Mouse (Mus musculus) lung, postnatal 4 days (tissue): ENCODE data around the gene Rnf223.
"Not testable (repeated sequence)": the region's sequence is repeated elsewhere in the genome, so short reads cannot be mapped to it uniquely, and the experiment has no call there.

ENCODE experiments used
- DNase-seq, 2 experiments: peaks; one replicate each; pipeline ENCODE4 v3.0.0; 2021

Gene Rnf223

GRCm38 (mm10) chr4:156130940-156131339 lies 627 bp downstream of the Rnf223 start:
- DNase-seq: no peak

- no peak for DNase-seq
These were observed 3.0 kb downstream of the Rnf223 start for GRCm38 (mm10) chr4:156133334-156133733.

- no peak for DNase-seq
These were observed 3.8 kb downstream of the Rnf223 start for GRCm38 (mm10) chr4:156133943-156134605.

- no peak for DNase-seq
These were observed 4.8 kb downstream of the Rnf223 start for GRCm38 (mm10) chr4:156135112-156135511.

GRCm38 (mm10) chr4:156135801-156136200 lies 5.5 kb downstream of the Rnf223 start:
- no peak for DNase-seq

- DNase-seq: no peak
These were observed 6.2 kb downstream of the Rnf223 start for GRCm38 (mm10) chr4:156136285-156137100.

GRCm38 (mm10) chr4:156150887-156151286 lies 20.6 kb downstream of the Rnf223 start:
- DNase-seq: not testable (repeated sequence)

GRCm38 (mm10) chr4:156154771-156155170 lies 24.5 kb downstream of the Rnf223 start:
- DNase-seq: no peak

GRCm38 (mm10) chr4:156166477-156166876 lies 36.2 kb downstream of the Rnf223 start:
- no peak for DNase-seq

- DNase-seq: no peak
These were observed 38.3 kb downstream of the Rnf223 start for GRCm38 (mm10) chr4:156168611-156169010.

- DNase-seq: no peak
These were observed 38.8 kb downstream of the Rnf223 start for GRCm38 (mm10) chr4:156169129-156169528.

GRCm38 (mm10) chr4:156171828-156172227 lies 41.5 kb downstream of the Rnf223 start:
- DNase-seq: no peak

GRCm38 (mm10) chr4:156177630-156178029 lies 47.3 kb downstream of the Rnf223 start:
- no peak for DNase-seq
